Mouse (Mus musculus): ENCODE results near the gene Col5a1. TPM values are rescaled to one million over a fixed set of nuclear protein-coding genes. Genes with fewer than 3 reads are reported as not detected.

The Col5a1 gene
- polyA plus RNA-seq, 1 experiment from 2014 or later: 8.5 TPM

DNA sequence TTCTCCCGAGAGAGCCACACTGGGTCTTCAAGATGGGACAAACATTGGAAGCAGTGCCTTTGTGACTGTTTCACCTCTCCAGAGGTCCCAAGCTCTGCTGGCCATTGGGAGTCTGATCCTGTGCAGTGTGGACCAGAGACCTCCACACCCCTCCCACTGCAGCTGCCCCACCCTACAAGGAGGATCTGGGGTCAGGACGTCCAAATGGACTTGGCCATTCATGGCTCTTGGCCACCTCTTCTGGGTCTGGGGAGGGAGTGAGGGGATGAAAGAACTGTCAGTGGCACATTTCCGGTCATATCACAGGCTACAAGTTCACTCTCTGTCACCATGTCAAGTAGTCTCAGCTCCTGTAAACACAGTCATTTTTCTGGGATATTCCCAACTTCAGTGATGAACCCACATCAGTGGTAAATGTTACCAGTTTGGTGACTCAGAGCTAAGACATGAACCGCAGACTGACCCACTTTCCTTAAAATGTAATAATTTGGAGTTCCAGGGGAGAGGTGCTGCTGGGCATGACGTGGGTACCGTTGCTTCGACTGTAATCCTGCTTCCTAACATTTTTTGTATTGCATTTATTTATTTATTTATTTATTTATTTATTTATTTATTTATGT, 5.8 kb downstream of the Col5a1 start:
- ATAC-seq (ENCODE audit: low FRiP score, low TSS enrichment) (no peak), DNase-seq (no peak)
- H3K36me3 ChIP-seq (ENCODE audit: control insufficient read depth, insufficient read depth, low read length): no peaks in the 10 kb centered on the region
- H3K27ac ChIP-seq (replicated peaks; ENCODE audit: low read depth, low read length): no peak overlapping the region
- peaks cover 7% of the 10 kb centered on the region for H3K4me1 ChIP-seq (ENCODE audit: control insufficient read depth, insufficient read depth, low read length)
- H3K9me3 ChIP-seq (ENCODE audit: control insufficient read depth, low read length): no peaks in the 10 kb centered on the region
- H3K9ac ChIP-seq (replicated peaks; ENCODE audit: low read length): no peak overlapping the region
- H3K4me2 ChIP-seq (ENCODE audit: low read length): no peak overlapping the region
- no peak overlapping the region for H3K4me3 ChIP-seq (replicated peaks; ENCODE audit: low read depth, low read length)
- 94% methylated on average over 7 of the region's 7 CpGs for WGBS
- H3K27me3 ChIP-seq (ENCODE audit: control insufficient read depth, insufficient read depth, low read length): peaks cover 10% of the 10 kb centered on the region; the same call in 1 of the 2 replicates

DNA sequence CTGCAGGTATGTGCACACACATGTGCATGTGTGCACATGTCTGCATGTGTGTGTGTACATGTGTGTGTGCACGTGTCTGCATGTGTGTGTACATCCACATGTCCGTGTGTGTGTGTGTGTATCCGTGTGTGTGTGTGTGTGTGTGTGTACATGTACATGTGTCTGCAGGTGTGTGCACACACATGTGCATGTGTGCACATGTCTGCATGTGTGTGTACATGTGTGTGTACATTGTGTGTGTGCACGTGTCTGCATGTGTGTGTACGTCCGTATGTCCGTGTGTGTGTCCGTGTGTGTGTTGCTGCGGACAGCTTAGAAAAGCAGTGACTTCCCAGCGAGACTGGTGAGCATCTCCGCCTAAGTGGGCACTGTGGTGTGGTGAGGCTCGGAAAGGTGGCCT, 6.8 kb downstream of the Col5a1 start:
- Histone ChIP-seq H3K36me3 (ENCODE audit: control insufficient read depth, insufficient read depth, low read length) (no peaks in the 10 kb centered on the region), H3K4me3 (replicated peaks; ENCODE audit: low read depth, low read length) (no peak overlapping the region), H3K9ac (replicated peaks; ENCODE audit: low read length) (no peak overlapping the region), H3K27me3 (ENCODE audit: control insufficient read depth, insufficient read depth, low read length) (0 out of 2 replicates have a peak, but pooled peaks cover 2% of the 10 kb centered on the region), H3K9me3 (ENCODE audit: control insufficient read depth, low read length) (no peaks in the 10 kb centered on the region), H3K4me1 (ENCODE audit: control insufficient read depth, insufficient read depth, low read length) (0 out of 2 replicates have a peak, but pooled peaks cover 3% of the 10 kb centered on the region), H3K4me2 (ENCODE audit: low read length) (no peak overlapping the region), H3K27ac (replicated peaks; ENCODE audit: low read depth, low read length) (no peak overlapping the region)
- ATAC-seq (ENCODE audit: low FRiP score, low TSS enrichment) (no peak), DNase-seq (no peak)
- WGBS: 95% methylated on average over 12 of the region's 12 CpGs

DNA sequence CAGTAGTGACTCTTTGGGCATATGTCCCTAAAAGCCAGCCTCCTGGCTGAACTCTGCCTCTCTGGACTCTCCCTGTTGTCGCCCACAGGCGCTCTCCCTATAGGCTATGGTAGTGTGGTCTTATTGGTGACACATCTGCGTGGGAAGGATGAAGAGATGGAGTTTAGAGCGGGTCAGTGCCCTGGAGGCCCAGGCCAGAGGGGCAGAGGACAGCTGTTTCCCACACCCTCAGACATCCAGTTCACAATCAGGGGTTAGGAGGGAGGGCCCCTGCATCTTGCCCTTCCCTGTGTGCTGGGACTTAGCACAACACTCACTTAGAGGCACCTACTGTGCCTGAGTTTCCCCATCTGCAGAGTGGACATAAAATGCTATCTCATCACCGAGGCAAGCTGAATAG, 8.8 kb downstream of the Col5a1 start:
- WGBS: 85% methylated on average over 5 of the region's 5 CpGs
- Histone ChIP-seq H3K27me3 (ENCODE audit: control insufficient read depth, insufficient read depth, low read length) (no peaks in the 10 kb centered on the region), H3K4me2 (ENCODE audit: low read length) (no peak overlapping the region), H3K4me1 (ENCODE audit: control insufficient read depth, insufficient read depth, low read length) (no peaks in the 10 kb centered on the region), H3K4me3 (replicated peaks; ENCODE audit: low read depth, low read length) (no peak overlapping the region), H3K27ac (replicated peaks; ENCODE audit: low read depth, low read length) (no peak overlapping the region), H3K9ac (replicated peaks; ENCODE audit: low read length) (no peak overlapping the region), H3K36me3 (ENCODE audit: control insufficient read depth, insufficient read depth, low read length) (no peaks in the 10 kb centered on the region), H3K9me3 (ENCODE audit: control insufficient read depth, low read length) (no peaks in the 10 kb centered on the region)
- DNase-seq (no peak), ATAC-seq (ENCODE audit: low FRiP score, low TSS enrichment) (no peak)

DNA sequence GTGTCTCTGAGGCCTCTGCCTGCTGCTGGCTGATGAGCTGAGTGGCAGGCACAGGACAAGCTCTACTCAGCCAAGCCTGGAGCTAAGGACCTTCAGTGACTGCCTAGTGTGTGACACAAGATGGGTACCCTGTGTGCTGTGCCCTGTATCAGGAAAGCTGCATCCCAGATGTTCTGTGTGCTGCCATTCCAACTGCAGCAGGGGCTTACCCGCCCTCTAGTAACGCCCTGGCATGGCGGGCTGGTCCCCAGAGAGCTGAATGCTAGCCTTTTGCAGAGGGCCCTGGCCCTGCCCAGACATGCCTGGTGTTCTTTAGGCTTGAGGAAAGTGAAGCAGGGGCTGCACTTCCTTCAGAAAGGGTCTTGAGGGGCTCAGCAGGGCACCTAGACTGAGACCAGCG, 9.4 kb downstream of the Col5a1 start:
- WGBS: 79% methylated on average over 4 of the region's 4 CpGs
- no peaks in the 10 kb centered on the region for H3K36me3 ChIP-seq (ENCODE audit: control insufficient read depth, insufficient read depth, low read length)
- H3K4me2 ChIP-seq (ENCODE audit: low read length): no peak overlapping the region
- H3K4me1 ChIP-seq (ENCODE audit: control insufficient read depth, insufficient read depth, low read length): no peaks in the 10 kb centered on the region
- no peak overlapping the region for H3K4me3 ChIP-seq (replicated peaks; ENCODE audit: low read depth, low read length)
- no peaks in the 10 kb centered on the region for H3K27me3 ChIP-seq (ENCODE audit: control insufficient read depth, insufficient read depth, low read length)
- no peak overlapping the region for H3K9ac ChIP-seq (replicated peaks; ENCODE audit: low read length)
- no peaks in the 10 kb centered on the region for H3K9me3 ChIP-seq (ENCODE audit: control insufficient read depth, low read length)
- no peak for DNase-seq
- no peak for ATAC-seq (ENCODE audit: low FRiP score, low TSS enrichment)
- no peak overlapping the region for H3K27ac ChIP-seq (replicated peaks; ENCODE audit: low read depth, low read length)

DNA sequence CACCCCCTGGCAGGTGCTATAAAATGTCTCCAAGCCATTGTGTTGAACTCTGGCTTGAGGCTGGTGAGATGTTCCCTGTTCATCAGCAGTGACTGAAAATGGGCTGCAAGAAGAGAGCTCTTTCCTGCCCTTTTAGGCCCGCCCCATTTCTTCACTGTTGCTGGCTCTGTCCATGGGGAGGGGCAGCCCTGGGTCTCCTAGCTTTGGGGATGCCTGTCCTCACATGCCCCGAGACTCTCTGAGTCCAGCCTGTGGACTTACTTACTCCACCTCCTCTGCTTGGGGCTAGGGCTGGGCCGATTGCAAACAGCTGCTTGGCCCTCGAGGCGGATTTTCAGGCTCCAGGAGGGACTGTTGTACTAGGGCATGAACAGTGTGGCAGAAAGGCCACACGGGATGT, 10.9 kb downstream of the Col5a1 start:
- no peak overlapping the region for H3K4me3 ChIP-seq (replicated peaks; ENCODE audit: low read depth, low read length)
- no peaks in the 10 kb centered on the region for H3K36me3 ChIP-seq (ENCODE audit: control insufficient read depth, insufficient read depth, low read length)
- ATAC-seq (ENCODE audit: low FRiP score, low TSS enrichment) (no peak), DNase-seq (no peak)
- no peak overlapping the region for H3K4me2 ChIP-seq (ENCODE audit: low read length)
- H3K9ac ChIP-seq (replicated peaks; ENCODE audit: low read length): no peak overlapping the region
- no peak overlapping the region for H3K27ac ChIP-seq (replicated peaks; ENCODE audit: low read depth, low read length)
- no peaks in the 10 kb centered on the region for H3K27me3 ChIP-seq (ENCODE audit: control insufficient read depth, insufficient read depth, low read length)
- no peaks in the 10 kb centered on the region for H3K9me3 ChIP-seq (ENCODE audit: control insufficient read depth, low read length)
- no peaks in the 10 kb centered on the region for H3K4me1 ChIP-seq (ENCODE audit: control insufficient read depth, insufficient read depth, low read length)
- WGBS: 67% methylated on average over 6 of the region's 6 CpGs

DNA sequence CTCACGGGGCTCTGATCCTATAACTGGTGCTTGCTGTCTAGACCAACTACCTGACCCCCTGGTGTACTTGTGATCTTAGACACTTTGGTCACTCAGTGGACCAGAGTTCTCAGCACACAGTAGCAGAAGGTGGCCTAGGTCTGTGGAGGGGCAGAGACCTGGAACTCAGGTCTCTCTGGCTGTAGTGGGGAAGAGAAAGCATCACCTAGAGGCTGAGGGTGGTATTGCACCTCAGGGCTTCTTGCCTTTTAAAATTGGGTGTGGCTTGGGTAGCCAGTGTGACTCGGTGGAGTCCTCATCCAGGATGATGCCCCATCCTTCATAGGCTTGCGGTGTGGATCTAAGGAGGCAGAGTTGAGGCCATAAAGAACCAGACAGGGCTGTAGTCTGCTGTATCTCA, 13.7 kb downstream of the Col5a1 start:
- Histone ChIP-seq H3K4me1 (ENCODE audit: control insufficient read depth, insufficient read depth, low read length) (no peaks in the 10 kb centered on the region), H3K4me2 (ENCODE audit: low read length) (no peak overlapping the region), H3K4me3 (replicated peaks; ENCODE audit: low read depth, low read length) (no peak overlapping the region), H3K36me3 (ENCODE audit: control insufficient read depth, insufficient read depth, low read length) (no peaks in the 10 kb centered on the region), H3K27me3 (ENCODE audit: control insufficient read depth, insufficient read depth, low read length) (no peaks in the 10 kb centered on the region), H3K27ac (replicated peaks; ENCODE audit: low read depth, low read length) (no peak overlapping the region), H3K9ac (replicated peaks; ENCODE audit: low read length) (no peak overlapping the region), H3K9me3 (ENCODE audit: control insufficient read depth, low read length) (no peaks in the 10 kb centered on the region)
- WGBS: 62% methylated on average over 3 of the region's 3 CpGs
- DNase-seq (peak; percentile 27), ATAC-seq (ENCODE audit: low FRiP score, low TSS enrichment) (no peak)

DNA sequence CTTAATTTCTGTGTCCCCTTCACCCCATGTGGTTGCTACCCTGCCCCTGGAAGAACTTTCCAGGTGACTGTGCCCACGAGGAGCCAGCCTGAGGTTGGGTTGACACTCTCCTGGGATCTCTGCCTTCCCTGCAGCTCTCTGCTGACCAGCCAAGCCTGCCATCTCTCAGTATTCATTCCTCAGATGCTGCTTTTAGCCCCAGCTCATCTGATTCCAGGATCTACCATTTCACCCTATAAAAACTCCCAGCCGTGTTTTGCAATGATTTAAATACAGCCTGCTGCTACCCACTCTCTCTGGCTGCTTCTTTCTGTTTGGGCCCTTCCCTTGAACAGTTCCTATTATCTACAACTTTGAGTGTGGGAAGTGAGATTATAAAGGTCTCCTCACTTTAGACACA, 14.9 kb downstream of the Col5a1 start:
- DNase-seq (no peak), ATAC-seq (ENCODE audit: low FRiP score, low TSS enrichment) (no peak)
- Histone ChIP-seq H3K4me1 (ENCODE audit: control insufficient read depth, insufficient read depth, low read length) (no peaks in the 10 kb centered on the region), H3K9ac (replicated peaks; ENCODE audit: low read length) (no peak overlapping the region), H3K27me3 (ENCODE audit: control insufficient read depth, insufficient read depth, low read length) (no peaks in the 10 kb centered on the region), H3K4me2 (ENCODE audit: low read length) (no peak overlapping the region), H3K36me3 (ENCODE audit: control insufficient read depth, insufficient read depth, low read length) (no peaks in the 10 kb centered on the region), H3K27ac (replicated peaks; ENCODE audit: low read depth, low read length) (no peak overlapping the region), H3K4me3 (replicated peaks; ENCODE audit: low read depth, low read length) (no peak overlapping the region), H3K9me3 (ENCODE audit: control insufficient read depth, low read length) (no peaks in the 10 kb centered on the region)
- 44% methylated on average over 2 of the region's 2 CpGs for WGBS

DNA sequence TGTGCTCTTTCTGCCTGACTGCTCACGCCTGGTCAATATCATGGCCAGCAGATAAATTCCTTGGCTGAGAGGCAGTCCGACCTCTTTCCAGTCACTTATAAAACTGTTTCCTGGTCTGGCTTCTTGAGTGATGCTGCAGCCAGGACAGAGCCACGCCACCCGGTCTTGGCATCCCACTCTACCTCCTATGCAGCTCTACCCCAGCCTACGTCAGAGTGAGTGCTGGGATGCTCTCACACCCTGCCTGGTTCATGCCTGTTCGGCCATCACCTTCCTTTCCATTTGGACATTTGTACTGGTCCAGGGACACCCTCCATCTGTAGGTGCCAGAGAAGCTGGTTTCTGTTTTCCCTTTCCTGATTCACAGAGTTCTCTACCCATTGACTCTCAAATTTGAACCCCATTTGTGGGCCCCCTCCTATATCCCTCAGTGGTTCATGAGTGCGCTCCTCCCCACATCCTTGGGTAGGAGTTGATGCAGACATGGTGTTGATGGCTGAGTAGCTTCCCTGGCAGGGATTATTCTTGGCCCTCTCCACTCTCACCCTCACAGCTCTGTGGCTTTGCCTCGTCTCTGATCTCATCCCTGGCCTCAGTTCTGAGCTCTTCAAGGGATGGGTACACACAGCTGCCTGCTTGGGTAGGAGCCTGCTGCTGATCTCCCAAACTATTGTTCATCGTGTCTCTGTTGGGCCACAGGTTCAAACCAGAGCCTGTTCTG, 15.5 kb downstream of the Col5a1 start:
- Histone ChIP-seq H3K27me3 (ENCODE audit: control insufficient read depth, insufficient read depth, low read length) (no peaks in the 10 kb centered on the region), H3K4me1 (ENCODE audit: control insufficient read depth, insufficient read depth, low read length) (no peaks in the 10 kb centered on the region), H3K9me3 (ENCODE audit: control insufficient read depth, low read length) (no peaks in the 10 kb centered on the region), H3K4me2 (ENCODE audit: low read length) (no peak overlapping the region), H3K27ac (replicated peaks; ENCODE audit: low read depth, low read length) (no peak overlapping the region), H3K36me3 (ENCODE audit: control insufficient read depth, insufficient read depth, low read length) (no peaks in the 10 kb centered on the region), H3K9ac (replicated peaks; ENCODE audit: low read length) (no peak overlapping the region), H3K4me3 (replicated peaks; ENCODE audit: low read depth, low read length) (no peak overlapping the region)
- DNase-seq (no peak), ATAC-seq (ENCODE audit: low FRiP score, low TSS enrichment) (no peak)
- WGBS: 75% methylated on average over 9 of the region's 9 CpGs

DNA sequence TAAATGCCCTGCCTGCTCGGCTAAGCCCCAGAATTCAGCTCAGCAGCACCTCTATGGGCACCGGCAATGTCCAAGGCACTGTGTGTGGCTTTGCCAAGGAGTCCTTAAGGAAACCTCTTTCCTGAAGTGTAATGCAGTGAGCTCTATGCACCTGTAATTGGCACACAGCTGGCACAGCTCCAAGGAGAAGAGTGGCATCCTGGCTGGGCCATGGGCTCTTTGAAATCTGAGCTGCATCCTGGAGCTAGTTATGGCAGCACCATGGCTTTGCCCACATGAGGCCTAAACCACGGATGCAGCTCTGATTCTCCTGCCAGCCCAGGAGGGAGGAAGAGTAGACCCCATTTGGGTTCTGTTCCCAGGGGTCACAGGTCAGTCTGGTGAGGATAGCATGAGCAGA, 16.1 kb downstream of the Col5a1 start:
- Histone ChIP-seq H3K4me2 (ENCODE audit: low read length) (no peak overlapping the region), H3K4me1 (ENCODE audit: control insufficient read depth, insufficient read depth, low read length) (no peaks in the 10 kb centered on the region), H3K27ac (replicated peaks; ENCODE audit: low read depth, low read length) (no peak overlapping the region), H3K9me3 (ENCODE audit: control insufficient read depth, low read length) (no peaks in the 10 kb centered on the region), H3K27me3 (ENCODE audit: control insufficient read depth, insufficient read depth, low read length) (no peaks in the 10 kb centered on the region), H3K36me3 (ENCODE audit: control insufficient read depth, insufficient read depth, low read length) (no peaks in the 10 kb centered on the region), H3K4me3 (replicated peaks; ENCODE audit: low read depth, low read length) (no peak overlapping the region), H3K9ac (replicated peaks; ENCODE audit: low read length) (no peak overlapping the region)
- DNase-seq: no peak
- WGBS: 82% methylated on average over 3 of the region's 3 CpGs
- ATAC-seq (ENCODE audit: low FRiP score, low TSS enrichment): no peak

Data from midbrain, embryonic 14.5 days (tissue).